Mouse (Mus musculus) heart, adult 8-10 months (tissue): Measurements from ENCODE around the gene Gdf7. TPM values are rescaled to one million over a fixed set of nuclear protein-coding genes. Genes with fewer than 3 reads are reported as not detected.

Source experiments
- DNase-seq: peaks from one replicate; pipeline ENCODE4 v3.0.0; 2022; ENCODE audit warnings: low spot score
- total RNA-seq, 4 experiments: library from RNA; stranded (reverse); gene quantifications; 2 replicates each; pipeline ENCODE4 v1.2.4; 2022

Gene Gdf7
- total RNA-seq, 4 experiments from 2014 or later = 0.37 to 0.78 (median 0.38) TPM

DNA sequence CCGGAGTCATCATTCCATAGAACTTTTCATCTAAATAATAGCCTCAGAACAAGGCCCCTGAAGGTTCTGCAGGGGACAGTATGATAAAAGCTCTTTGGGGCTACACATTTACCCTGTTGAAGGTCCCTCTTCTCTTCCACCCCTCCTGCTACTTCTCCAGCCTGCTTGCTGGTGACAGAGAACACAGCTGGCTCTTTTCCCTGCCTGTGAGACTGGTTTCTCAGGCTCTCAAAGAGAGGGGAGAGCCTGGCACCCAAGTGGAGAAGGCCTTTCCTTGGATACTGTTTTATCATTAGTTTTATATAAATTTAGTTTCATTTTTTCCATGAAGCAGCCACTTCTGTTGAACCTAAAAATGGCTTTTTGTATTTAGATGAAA, 25.9 kb upstream of the Gdf7 start:
- DNase-seq = no peak

GRCm38 (mm10) chr12:8326825-8327674, 25.3 kb upstream of the Gdf7 start:
- peak; percentile 93 for DNase-seq

DNA sequence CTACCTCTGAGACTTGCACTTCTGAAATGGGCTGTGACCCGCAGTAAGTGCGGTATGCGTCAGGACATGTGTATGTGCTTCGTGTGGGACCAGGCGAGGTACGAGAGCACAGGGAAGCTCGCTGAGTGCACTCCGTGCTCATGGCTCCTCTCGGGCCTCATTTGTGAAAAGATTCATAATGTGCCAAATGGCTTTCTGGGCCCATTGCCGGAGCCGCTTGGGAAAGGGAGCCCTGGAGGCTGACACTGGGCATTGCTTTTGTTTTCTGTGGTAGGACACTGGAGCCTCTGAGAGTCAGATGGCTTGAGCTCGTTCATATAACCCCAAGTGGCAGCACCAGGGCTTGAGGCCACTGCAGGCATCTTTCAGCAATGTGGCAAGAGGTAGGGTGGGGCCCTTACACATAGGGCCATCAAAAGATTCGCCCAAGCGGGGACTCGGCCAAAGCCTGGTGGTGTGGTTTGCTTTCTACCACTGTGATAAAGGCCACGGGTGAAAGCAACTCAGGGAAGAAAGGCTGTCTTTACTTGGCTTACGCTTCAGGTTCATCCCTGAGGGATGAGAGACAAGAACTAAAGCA, 24.3 kb upstream of the Gdf7 start:
- DNase-seq = no peak

GRCm38 (mm10) chr12:8325245-8325942, 23.6 kb upstream of the Gdf7 start:
- DNase-seq = no peak

DNA sequence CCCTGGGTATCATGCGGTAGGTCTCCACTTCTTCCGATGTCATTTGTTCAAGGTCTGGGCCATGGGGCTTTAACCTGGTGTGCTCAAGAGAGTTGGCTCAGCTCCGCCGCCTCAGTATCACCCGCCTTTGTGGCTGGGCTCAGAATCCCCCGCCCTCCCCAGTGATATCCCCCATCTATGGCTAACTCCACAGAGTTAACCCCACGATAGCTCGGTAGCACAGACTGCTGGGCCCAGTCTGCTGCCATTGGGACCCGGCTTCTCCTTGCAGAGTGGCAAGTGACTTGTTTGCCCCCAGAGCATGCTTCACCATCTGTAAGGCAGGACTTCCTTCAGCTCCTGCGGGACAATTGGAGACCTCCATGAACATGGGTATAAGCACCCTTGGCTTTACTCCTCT, 22.3 kb upstream of the Gdf7 start:
- DNase-seq = no peak

- DNase-seq = no peak
Observed at GRCm38 (mm10) chr12:8321506-8321905, 19.8 kb upstream of the Gdf7 start.

GRCm38 (mm10) chr12:8320084-8320713, 18.4 kb upstream of the Gdf7 start:
- peak; percentile 83 for DNase-seq

DNA sequence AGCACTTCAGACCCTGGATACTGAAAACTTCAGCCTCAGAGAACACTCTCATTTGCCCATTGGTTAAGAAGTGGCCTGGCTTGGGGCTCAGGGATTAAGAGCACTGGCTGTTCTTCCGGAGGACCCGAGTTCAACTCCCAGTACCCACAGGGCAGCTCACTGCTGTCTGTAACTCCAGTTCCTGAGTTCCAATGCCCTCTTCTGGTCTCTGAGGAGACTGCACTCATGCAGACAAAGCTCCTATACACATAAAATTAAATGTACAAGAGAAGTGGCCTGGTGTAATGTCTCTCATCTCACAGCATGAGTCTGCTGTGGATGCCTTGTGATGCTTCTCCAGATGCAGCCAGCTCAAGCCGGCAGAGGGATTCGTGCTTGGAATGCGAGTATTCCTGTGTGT, 14.8 kb upstream of the Gdf7 start:
- DNase-seq = no peak

DNA sequence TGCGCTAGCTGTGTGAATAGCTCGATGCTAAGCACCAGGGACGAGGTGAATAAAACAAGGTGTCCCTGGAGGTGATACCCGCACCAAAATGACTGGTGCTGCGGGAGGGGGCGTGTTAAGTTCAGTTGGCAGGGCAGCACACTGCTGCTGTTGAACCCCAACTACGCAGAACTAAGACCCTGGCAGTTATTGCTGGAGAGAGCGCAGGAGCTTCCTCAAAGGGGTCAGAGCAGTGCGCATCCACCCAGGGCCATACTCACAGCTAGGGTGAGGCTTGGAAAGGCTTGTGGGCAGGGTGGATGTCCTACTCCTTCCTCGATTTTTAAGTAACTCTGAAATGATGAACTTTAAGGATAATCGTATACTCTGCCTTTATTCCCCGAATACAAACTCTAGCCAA, 12.0 kb upstream of the Gdf7 start:
- DNase-seq = no peak

- peak; percentile 77 for DNase-seq
Observed at GRCm38 (mm10) chr12:8313270-8313771, 11.6 kb upstream of the Gdf7 start, which contains the start of gene Hs1bp3. Gene Hs1bp3 (plus strand): TSS chr12:8313432.

- no peak for DNase-seq
Observed at GRCm38 (mm10) chr12:8312266-8312665, 10.5 kb upstream of the Gdf7 start.

DNA sequence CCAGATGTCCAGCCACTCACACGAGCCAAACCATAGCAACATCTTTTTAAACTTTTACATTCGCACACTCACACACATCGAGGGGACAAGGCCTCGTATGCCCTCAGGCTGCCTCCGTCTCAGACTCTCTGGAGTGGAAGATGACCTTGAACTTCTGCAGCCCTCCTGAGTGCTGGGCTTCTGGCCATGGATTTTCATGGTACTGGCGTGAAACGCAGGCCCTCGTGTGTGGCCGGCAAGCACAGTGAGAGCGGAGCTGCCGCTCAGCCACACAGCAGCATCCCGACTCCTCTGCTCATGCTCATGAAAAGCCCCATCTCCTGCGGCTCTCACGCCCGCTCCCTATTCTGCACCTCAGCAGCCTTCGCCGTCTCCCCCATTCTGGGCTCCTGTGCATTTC, 9.2 kb upstream of the Gdf7 start:
- no peak for DNase-seq

GRCm38 (mm10) chr12:8306910-8307309, 5.2 kb upstream of the Gdf7 start:
- no peak for DNase-seq

DNA sequence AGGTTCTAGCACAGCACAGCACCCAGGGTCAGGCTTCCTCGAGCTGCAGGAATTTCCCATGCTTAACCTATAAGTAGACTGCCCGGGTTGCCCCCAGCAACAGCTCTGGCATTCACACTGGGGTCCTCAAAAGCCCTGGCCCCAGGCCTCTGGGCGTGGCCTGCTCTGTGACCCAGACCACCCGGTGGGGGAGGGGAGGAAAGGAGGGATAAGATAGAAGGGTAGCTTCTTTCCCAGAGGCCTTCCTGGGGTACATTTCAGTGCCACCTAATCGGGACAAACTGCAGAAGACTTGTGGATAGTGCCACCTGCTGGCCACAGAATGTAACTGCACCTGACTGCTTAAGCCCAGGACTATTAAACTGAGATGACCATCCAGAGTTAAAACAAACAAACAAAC, 4.7 kb upstream of the Gdf7 start:
- DNase-seq = peak; percentile 54

- DNase-seq = no peak
Observed at GRCm38 (mm10) chr12:8305258-8305657, 3.5 kb upstream of the Gdf7 start.

DNA sequence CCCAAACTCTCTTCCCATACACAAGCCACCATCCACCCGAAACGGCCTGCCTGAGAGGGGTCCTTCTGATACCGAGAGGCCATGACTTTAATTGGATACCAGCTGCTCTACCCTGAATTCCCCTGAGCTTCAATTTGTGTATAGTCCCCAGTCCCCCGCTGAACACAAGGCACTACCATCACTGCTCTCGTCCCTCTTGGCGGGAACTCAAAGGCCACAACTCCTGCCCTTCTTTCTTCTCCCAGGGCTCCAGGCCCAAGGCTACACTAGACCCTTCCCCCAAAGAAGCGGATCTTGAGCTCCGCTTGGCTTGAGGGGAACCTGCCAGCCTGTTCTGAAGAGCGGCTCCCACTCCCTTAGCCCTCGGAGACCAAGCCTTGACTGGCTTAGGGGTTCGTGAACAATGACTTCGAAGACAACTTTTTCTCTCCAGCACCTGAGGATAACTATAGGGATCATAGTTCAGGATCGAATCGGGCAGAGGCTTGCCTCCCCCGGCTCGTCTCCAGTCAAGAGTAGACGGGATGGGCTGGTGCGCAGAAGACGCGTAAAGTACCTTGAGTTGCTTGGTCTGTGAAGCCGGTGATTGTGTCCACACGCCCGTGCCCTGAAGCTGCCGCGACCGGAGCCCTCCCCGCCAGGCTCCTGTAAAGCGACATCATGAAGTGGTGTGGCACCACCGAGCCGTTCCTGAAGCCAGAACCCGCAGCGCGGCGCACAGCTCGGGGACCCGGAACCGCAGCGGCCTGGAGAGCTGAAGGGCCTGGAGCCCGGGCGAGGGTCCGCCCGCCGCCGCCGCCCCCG, 541 bp downstream of the Gdf7 start:
- DNase-seq = no peak

DNA sequence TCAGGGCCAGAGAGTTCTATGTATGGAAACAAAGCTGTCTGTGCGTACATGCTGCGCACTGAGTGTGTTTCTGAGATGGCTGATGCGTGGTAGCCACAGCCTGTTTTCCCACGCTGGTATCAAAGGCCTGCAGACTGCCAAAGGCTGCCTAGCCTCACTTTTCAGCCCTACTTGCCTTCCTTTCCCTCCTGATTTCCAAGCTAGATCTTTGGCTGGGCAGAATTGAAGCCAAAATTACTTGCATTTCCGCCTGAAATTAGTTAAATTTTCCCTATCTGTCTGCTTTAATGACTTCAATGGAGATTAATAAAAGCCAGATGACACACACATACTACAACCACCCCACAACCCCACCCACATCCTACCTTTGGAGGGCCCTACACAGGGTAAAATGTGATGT, 1.2 kb downstream of the Gdf7 start:
- DNase-seq = no peak

- DNase-seq = no peak
Observed at GRCm38 (mm10) chr12:8300111-8300480, 1.7 kb downstream of the Gdf7 start.

DNA sequence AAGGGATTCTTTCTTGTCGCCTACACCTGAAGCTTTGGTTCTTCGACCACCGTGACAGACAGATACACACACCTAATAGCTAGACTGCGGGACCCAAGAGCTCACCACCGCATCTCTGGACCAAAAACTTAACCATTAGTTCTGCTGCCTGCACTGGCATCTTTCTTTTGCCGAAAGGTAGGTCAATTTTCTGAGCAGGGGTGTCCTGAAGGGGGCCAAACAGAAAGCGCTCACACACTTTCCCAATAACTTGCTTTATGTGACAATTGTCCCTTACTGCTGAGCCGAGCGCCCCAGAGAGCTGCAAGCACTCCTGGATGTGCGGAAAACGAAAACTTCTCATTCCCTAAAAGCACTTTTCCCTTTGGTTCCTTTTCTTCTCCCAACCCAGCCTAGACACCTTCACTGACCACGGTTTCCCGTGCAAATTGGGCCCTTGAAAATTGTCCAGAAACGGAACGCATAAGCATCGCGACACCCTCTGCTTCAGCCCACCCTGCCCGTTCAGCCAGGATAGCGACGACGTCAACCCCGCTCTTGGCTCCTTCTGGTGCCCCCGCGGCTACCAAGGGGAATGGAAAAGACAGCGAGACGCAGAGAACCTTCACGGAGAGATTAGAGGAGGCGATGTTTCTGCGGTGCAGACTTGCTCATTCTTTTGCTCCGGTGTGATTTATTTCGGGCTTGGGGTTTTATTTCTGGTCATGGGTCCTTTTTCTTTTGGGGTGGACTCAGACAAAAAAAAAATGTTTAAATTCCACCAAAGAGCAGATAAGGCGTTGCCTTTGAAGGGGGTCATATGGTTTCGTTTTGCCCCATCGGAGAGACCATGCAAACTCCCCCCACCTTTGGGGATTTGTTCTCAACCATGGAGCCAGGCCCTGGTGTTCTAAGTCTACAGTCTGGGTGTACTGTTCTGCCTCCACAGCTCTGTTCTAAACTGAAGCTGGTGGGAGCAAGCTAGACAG, 2.3 kb downstream of the Gdf7 start:
- DNase-seq = no peak
